Mouse (Mus musculus): ENCODE data around the gene Tcf3. TPM values are rescaled to one million over a fixed set of nuclear protein-coding genes. Genes with fewer than 3 reads are reported as not detected.
A peak's percentile ranks its signal among the peaks of the same experiment; 100 is the strongest.

Gene Tcf3
- total and polyA plus RNA-seq, 3 experiments: 146 to 223 (median 207) TPM

DNA sequence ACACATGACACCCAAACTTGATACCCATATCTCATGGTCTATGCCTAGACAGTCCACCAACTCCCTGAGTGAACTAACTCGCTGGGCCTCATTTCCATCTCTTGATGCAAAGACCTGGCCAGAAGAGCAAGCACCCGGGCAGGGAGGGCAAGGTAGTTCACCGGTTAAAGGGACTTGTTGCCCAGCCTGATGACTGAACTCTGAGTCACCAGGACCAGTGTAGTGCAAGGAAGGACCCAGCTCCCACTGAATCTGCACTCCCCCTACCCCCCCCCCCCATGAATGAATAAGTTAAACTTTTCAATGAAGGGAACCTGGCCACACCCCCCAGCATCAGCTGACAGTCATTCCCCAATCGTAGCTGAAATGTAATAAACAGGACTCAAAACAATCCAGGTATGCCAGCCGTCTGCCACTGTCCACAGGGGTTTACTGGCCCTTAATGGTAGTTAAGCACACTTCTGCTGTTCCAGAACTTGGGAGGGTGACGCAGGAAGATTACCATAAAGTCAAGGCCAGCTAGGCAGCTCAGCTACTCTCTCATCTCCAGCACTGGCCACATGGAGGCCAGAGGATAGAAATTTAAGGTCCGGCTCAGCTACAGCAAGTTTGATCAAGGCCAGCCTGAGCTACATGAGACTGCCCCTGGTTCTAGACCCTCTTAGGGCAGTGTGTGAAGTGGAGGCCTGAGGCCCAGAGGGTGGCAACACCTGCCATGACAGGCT is 50.6 kb downstream of the Tcf3 start:
- TF ChIP-seq CHD1 (IDR thresholded peaks at IDR 0.05; ENCODE audit: low read depth, low read length) (no peak), HCFC1 (IDR thresholded peaks at IDR 0.05; ENCODE audit: low read depth, low read length) (no peak), BHLHE40 (IDR thresholded peaks at IDR 0.05; ENCODE audit: low read depth, low read length) (no peak), ZMIZ1 (IDR thresholded peaks at IDR 0.05; ENCODE audit: low read depth, low read length) (no peak), CTCF (conservative IDR thresholded peaks at IDR 0.05 in 1 of 2, IDR thresholded peaks at IDR 0.05 in 1 of 2; ENCODE audit: low read depth in 2 of 2, low read length in 2 of 2) (no peak), ZC3H11A (IDR thresholded peaks at IDR 0.05; ENCODE audit: low read depth, low read length) (no peak), JUN (IDR thresholded peaks at IDR 0.05; ENCODE audit: insufficient read depth, low read depth, low read length) (no peak), TBP (conservative IDR thresholded peaks at IDR 0.05; ENCODE audit: low read depth, low read length) (no peak), TCF12 (IDR thresholded peaks at IDR 0.05; ENCODE audit: low read depth, low read length) (no peak), MXI1 (IDR thresholded peaks at IDR 0.05; ENCODE audit: low read depth, low read length) (no peak), MEF2A (IDR thresholded peaks at IDR 0.05; ENCODE audit: borderline replicate concordance, low read depth, low read length) (no peak), GABPA (IDR thresholded peaks at IDR 0.05; ENCODE audit: insufficient replicate concordance, low read depth, low read length) (no peak), ETS1 (conservative IDR thresholded peaks at IDR 0.05; ENCODE audit: low read depth, low read length) (no peak), SMC3 (IDR thresholded peaks at IDR 0.05; ENCODE audit: low read depth, low read length) (no peak)
- Histone ChIP-seq H3K4me3 (replicated peaks in 1 of 3; ENCODE audit: low read depth in 2 of 3, low read length in 2 of 3, poor library complexity in 1 of 3) (no peak overlapping the region), H3K27ac (ENCODE audit: insufficient read depth, low read depth) (no peak overlapping the region), H3K27me3 (replicated peaks) (no peaks in the 10 kb centered on the region), H3K36me3 (replicated peaks in 1 of 2; ENCODE audit: control insufficient read depth in 1 of 2, insufficient read depth in 1 of 2, low read length in 1 of 2) (peaks cover 17 to 49% of the 10 kb centered on the region in 2 experiments), H3K9me3 (replicated peaks; ENCODE audit: low read length) (no peaks in the 10 kb centered on the region), H3K4me1 (ENCODE audit: control insufficient read depth in 1 of 2, insufficient read depth in 2 of 2) (peaks cover 26 to 37% of the 10 kb centered on the region in 2 experiments), H3K9ac (ENCODE audit: insufficient read depth, low read depth) (no peak overlapping the region), H3K79me2 (replicated peaks; ENCODE audit: control insufficient read depth, extremely low read depth, insufficient read depth, poor library complexity, severe bottlenecking) (no peaks in the 10 kb centered on the region), H3K4me2 (ENCODE audit: insufficient read depth, low read depth, poor library complexity, severe bottlenecking) (no peak overlapping the region)
- dilution Hi-C loops (cut with MboI; ENCODE audit: extremely low pct_ligation_motif_present, extremely low pct_unique_long_range_greater_than_20kb, low sequenced_read_pairs): no loop called here
- in situ Hi-C loops (cut with MboI; ENCODE audit: low pct_ligation_motif_present, low pct_unique_long_range_greater_than_20kb, low sequenced_read_pairs): no loop called here
- no peak for DNase-seq (ENCODE audit: extremely low read depth)

- Histone ChIP-seq H3K4me1 (ENCODE audit: control insufficient read depth in 1 of 2, insufficient read depth in 2 of 2) (peaks cover 0 to 2% of the 10 kb centered on the region in 2 experiments; a peak in 2 of 4 replicates), H3K4me2 (ENCODE audit: insufficient read depth, low read depth, poor library complexity, severe bottlenecking) (no peak overlapping the region), H3K4me3 (replicated peaks in 1 of 3; ENCODE audit: low read depth in 2 of 3, low read length in 2 of 3, poor library complexity in 1 of 3) (no peak overlapping the region), H3K9me3 (replicated peaks; ENCODE audit: low read length) (peaks cover 9% of the 10 kb centered on the region), H3K27ac (ENCODE audit: insufficient read depth, low read depth) (no peak overlapping the region), H3K36me3 (replicated peaks in 1 of 2; ENCODE audit: control insufficient read depth in 1 of 2, insufficient read depth in 1 of 2, low read length in 1 of 2) (peaks cover 17 to 28% of the 10 kb centered on the region in 2 experiments), H3K79me2 (replicated peaks; ENCODE audit: control insufficient read depth, extremely low read depth, insufficient read depth, poor library complexity, severe bottlenecking) (no peaks in the 10 kb centered on the region), H3K9ac (ENCODE audit: insufficient read depth, low read depth) (no peak overlapping the region), H3K27me3 (replicated peaks) (no peaks in the 10 kb centered on the region)
- in situ Hi-C loops (cut with MboI; ENCODE audit: low pct_ligation_motif_present, low pct_unique_long_range_greater_than_20kb, low sequenced_read_pairs): no loop called here
- dilution Hi-C loops (cut with MboI; ENCODE audit: extremely low pct_ligation_motif_present, extremely low pct_unique_long_range_greater_than_20kb, low sequenced_read_pairs): no loop called here
- TF ChIP-seq CHD1 (IDR thresholded peaks at IDR 0.05; ENCODE audit: low read depth, low read length) (no peak), ZMIZ1 (IDR thresholded peaks at IDR 0.05; ENCODE audit: low read depth, low read length) (no peak), MEF2A (IDR thresholded peaks at IDR 0.05; ENCODE audit: borderline replicate concordance, low read depth, low read length) (no peak), MAX (IDR thresholded peaks at IDR 0.05; ENCODE audit: low read length) (no peak), KAT2A (IDR thresholded peaks at IDR 0.05; ENCODE audit: insufficient replicate concordance, low read length) (no peak), ZNF384 (IDR thresholded peaks at IDR 0.05; ENCODE audit: low read depth, low read length) (no peak), JUN (IDR thresholded peaks at IDR 0.05; ENCODE audit: insufficient read depth, low read depth, low read length) (no peak), CTCF (conservative IDR thresholded peaks at IDR 0.05 in 1 of 2, IDR thresholded peaks at IDR 0.05 in 1 of 2; ENCODE audit: low read depth in 2 of 2, low read length in 2 of 2) (peak; percentile 47 to 50; a peak in 3 of 4 replicates)
- no peak for DNase-seq (ENCODE audit: extremely low read depth)
Observed at GRCm38 (mm10) chr10:80377716-80378115, 55.7 kb downstream of the Tcf3 start.

All from CH12.LX (cell line).